Mouse (Mus musculus) heart, embryonic 14.5 days (tissue): ENCODE results near the gene Wdr89. TPM values are rescaled to one million over a fixed set of nuclear protein-coding genes. Genes with fewer than 3 reads are reported as not detected.
"Not testable (repeated sequence)": the region's sequence is repeated elsewhere in the genome, so short reads cannot be mapped to it uniquely, and the experiment has no call there.

Source experiments
- ATAC-seq: fragments of 200-750 bp; cut with Nextera tagmentation; 2 replicates; pipeline ENCODE4 v1.8.0; 2017; ENCODE audit warnings: low read depth, moderate TSS enrichment; ENCODE audit not compliant: insufficient number of reproducible peaks, insufficient read depth, low FRiP score
- H3K27ac ChIP-seq, 2 experiments: fragments of 200-500 bp in 1 of 2; fragments of 300-500 bp in 1 of 2; sonication (generic) in 1 of 2; replicated peaks in 1 of 2; 2 replicates each; pipeline ENCODE4 v1.5.1; 2012 to 2014; ENCODE audit warnings: low read depth in 2 of 2, low read length in 2 of 2, control low read depth in 1 of 2, mild to moderate bottlenecking in 1 of 2, mixed read lengths in 1 of 2; ENCODE audit not compliant: control insufficient read depth in 1 of 2, insufficient read depth in 1 of 2
- H3K27me3 ChIP-seq: fragments of 300-500 bp; sonication (generic); 2 replicates; pipeline ENCODE4 v1.6.1; 2014; ENCODE audit warnings: mild to moderate bottlenecking, low read length, control low read depth; ENCODE audit not compliant: control insufficient read depth, insufficient read depth
- H3K36me3 ChIP-seq: fragments of 300-500 bp; sonication (generic); 2 replicates; pipeline ENCODE4 v1.6.1; 2014; ENCODE audit warnings: mild to moderate bottlenecking, control low read depth, low read length, mixed read lengths; ENCODE audit not compliant: control insufficient read depth, insufficient read depth
- H3K4me1 ChIP-seq, 2 experiments: fragments of 200-500 bp in 1 of 2; fragments of 300-500 bp in 1 of 2; sonication (generic) in 1 of 2; 2 replicates each; pipeline ENCODE4 v1.6.1; 2012 to 2014; ENCODE audit warnings: low read length in 2 of 2, control low read depth in 1 of 2, mixed read lengths in 1 of 2; ENCODE audit not compliant: control insufficient read depth in 2 of 2, insufficient read depth in 2 of 2
- H3K4me2 ChIP-seq: fragments of 300-500 bp; sonication (generic); 2 replicates; pipeline ENCODE4 v1.6.1; 2014; ENCODE audit warnings: mild to moderate bottlenecking, low read length
- H3K4me3 ChIP-seq, 2 experiments: fragments of 200-500 bp in 1 of 2; fragments of 300-500 bp in 1 of 2; sonication (generic) in 1 of 2; 2 replicates each; pipeline ENCODE4 v1.5.1; 2012 to 2014; ENCODE audit warnings: low read length in 2 of 2, mild to moderate bottlenecking in 2 of 2, control low read depth in 1 of 2, low read depth in 1 of 2, moderate library complexity in 1 of 2; ENCODE audit not compliant: control insufficient read depth in 1 of 2, insufficient read depth in 1 of 2
- H3K9ac ChIP-seq: fragments of 300-500 bp; sonication (generic); 2 replicates; pipeline ENCODE4 v1.6.1; 2014; ENCODE audit warnings: mild to moderate bottlenecking, low read length
- H3K9me3 ChIP-seq: fragments of 300-500 bp; sonication (generic); 2 replicates; pipeline ENCODE4 v1.6.1; 2016; ENCODE audit warnings: low read length, control low read depth; ENCODE audit not compliant: control insufficient read depth
- WGBS: fragments of 180-500 bp; shearing (Covaris S2); extraction: QIAGEN DNeasy Blood & Tissue Kit; methylation state at CpG from one replicate; pipeline ENCODE4 v1.1.7; 2014; 5-methylcytosine and 5-hydroxymethylcytosine counted together
- polyA plus RNA-seq: library from polyadenylated mRNA; unstranded; fragments of >200 nt; fragmentation: Nextera tagmentation; extraction: Ambion mirVana; gene quantifications from 2 replicates; pipeline ENCODE4 v1.2.1, GENCODE M21; 2014

The Wdr89 gene
- polyA plus RNA-seq = 7.6 and 7.8 TPM in 2 replicates

DNA sequence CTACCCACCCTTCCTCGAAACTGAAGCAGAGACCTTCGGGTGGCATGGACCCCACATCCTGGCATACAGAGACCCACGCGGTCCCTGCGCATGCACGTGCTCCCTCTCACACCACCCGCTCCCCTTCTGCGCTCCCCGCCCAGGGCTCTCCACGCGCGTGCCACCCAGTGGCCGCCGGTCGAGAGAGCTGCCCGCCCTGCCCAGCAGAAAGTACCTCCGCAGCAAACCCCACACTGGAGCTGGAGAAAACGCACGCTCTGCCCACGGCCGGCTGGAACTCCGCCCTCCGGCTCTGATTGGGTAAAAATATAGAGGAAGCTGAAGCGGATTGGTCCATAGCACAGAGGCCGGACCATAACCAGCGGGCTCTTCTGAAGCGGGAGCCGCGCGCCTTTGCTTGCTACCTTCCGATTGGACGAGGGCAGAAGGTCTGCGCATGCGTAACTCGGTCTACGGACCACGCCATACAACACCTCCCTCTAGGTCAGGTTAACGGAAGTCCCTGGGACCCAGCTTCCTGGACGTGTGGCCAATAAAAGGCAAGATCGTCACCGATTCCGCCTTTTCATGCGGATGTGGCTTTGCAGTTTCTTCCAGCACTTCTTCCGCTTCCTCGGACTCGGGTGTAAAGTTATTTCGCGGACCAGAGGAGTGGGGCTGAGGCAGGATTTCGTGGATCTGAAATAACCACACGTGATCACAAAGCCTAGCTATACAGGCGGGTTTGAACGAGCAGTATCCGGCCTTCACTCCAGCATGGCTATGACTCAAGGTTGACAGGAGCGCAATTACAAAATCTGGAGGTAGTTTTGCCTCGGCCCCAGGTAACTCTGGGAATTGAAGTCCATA lies at the start of gene Wdr89:
Gene Wdr89, minus strand, starts transcription at position 280 of the 849 bp plus-strand sequence.
- Histone ChIP-seq H3K36me3 (no peaks in the 10 kb centered on the region), H3K27me3 (no peaks in the 10 kb centered on the region), H3K9ac (peak within 1 kb of the TSS; percentile 86), H3K27ac (peak within 1 kb of the TSS; percentile 84 to 92), H3K4me2 (peak within 1 kb of the TSS; percentile 94), H3K4me1 (peaks cover 6 to 18% of the 10 kb centered on the region in 2 experiments), H3K9me3 (no peaks in the 10 kb centered on the region), H3K4me3 (peak within 1 kb of the TSS; percentile 56 to 95)
- under 1% methylated on average over 55 of the region's 55 CpGs for WGBS
- peak; percentile 98 for ATAC-seq

DNA sequence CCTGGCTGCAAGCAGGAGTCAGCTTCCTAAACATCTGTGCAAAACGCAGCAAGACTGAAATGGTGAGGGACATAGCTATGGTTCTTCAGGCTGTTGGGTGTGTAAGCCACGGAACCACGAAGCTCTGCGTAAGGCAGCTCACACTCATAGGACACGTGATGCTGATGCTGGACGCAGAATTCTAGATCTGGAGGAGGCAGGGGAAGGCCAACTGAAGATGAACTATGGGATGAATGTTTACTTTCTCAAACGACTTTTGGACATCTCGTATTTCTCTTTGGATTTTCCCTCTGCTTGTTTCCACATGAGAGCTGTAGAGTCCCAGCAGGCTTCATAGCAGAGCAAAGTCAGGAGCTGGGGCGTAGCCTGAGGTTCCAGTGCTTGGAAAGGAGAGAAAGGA lies 44.3 kb upstream of the Wdr89 start:
- Histone ChIP-seq H3K4me3 (no peak overlapping the region), H3K9ac (no peak overlapping the region), H3K4me2 (no peak overlapping the region), H3K36me3 (peaks cover 16% of the 10 kb centered on the region), H3K9me3 (no peaks in the 10 kb centered on the region), H3K27me3 (no peaks in the 10 kb centered on the region), H3K4me1 (no peaks in the 10 kb centered on the region), H3K27ac (no peak overlapping the region)
- 86% methylated on average over 9 of the region's 9 CpGs for WGBS
- no peak for ATAC-seq

DNA sequence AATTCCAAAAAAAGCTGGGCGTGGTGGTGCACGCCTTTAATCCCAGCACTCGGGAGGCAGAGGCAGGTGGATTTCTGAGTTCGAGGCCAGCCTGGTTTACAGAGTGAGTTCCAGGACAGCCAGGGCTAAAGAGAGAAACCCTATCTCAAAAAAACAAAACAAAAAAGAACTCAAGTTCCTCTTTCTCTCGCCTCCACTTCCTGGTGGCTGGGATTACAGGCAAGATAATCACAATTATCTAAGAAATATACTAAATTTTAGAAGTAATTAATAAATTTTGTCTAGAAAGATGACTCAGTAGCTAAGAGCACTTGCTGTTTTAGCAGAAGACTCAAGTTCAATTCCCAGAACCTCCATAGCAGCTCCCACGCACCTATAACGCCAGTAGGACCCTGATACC lies 43.6 kb upstream of the Wdr89 start:
- not testable (repeated sequence) for H3K9me3 ChIP-seq, ATAC-seq, H3K27me3 ChIP-seq, H3K27ac ChIP-seq, H3K9ac ChIP-seq, H3K4me1 ChIP-seq, H3K4me3 ChIP-seq, H3K4me2 ChIP-seq
- 84% methylated on average over 7 of the region's 7 CpGs for WGBS
- peaks cover 16% of the 10 kb centered on the region for H3K36me3 ChIP-seq

GRCm38 (mm10) chr12:75710596-75711376 lies 41.4 kb upstream of the Wdr89 start:
- no peak overlapping the region for H3K9ac ChIP-seq
- ATAC-seq = no peak
- H3K4me3 ChIP-seq = no peak overlapping the region
- WGBS = 80% methylated on average over 9 of the region's 9 CpGs
- no peak overlapping the region for H3K27ac ChIP-seq
- H3K4me1 ChIP-seq = no peaks in the 10 kb centered on the region
- H3K36me3 ChIP-seq = peaks cover 7% of the 10 kb centered on the region
- no peaks in the 10 kb centered on the region for H3K27me3 ChIP-seq
- H3K9me3 ChIP-seq = no peaks in the 10 kb centered on the region
- no peak overlapping the region for H3K4me2 ChIP-seq

DNA sequence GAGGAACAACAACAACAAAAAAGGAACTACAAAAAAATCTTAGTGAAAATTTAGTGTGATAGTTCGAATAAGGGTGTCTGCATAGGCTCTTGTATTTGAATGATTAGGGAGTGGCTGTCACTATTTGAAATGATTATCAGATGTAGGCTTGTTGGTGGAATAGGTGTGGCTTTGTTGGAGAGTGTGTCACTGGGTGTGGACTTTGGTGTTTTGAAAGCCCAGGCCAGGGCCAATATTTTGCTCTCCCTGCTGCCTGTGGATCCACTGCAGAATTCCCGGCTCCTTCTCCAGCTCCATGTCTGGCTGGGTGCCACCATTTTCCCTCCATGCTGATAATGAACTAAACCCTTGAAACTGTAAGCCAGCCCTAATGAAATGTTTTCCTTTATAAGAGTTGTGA lies 40.2 kb upstream of the Wdr89 start:
- Histone ChIP-seq H3K9ac (no peak overlapping the region), H3K4me2 (no peak overlapping the region), H3K27ac (no peak overlapping the region), H3K9me3 (no peaks in the 10 kb centered on the region), H3K27me3 (no peaks in the 10 kb centered on the region), H3K36me3 (peaks cover 6% of the 10 kb centered on the region), H3K4me3 (no peak overlapping the region), H3K4me1 (no peaks in the 10 kb centered on the region)
- WGBS = 72% methylated on average over 2 of the region's 2 CpGs
- ATAC-seq = no peak

- 89% methylated on average over 7 of the region's 7 CpGs for WGBS
- Histone ChIP-seq H3K4me2 (no peak overlapping the region), H3K4me3 (no peak overlapping the region), H3K27me3 (no peaks in the 10 kb centered on the region), H3K27ac (no peak overlapping the region), H3K9ac (no peak overlapping the region), H3K9me3 (no peaks in the 10 kb centered on the region), H3K4me1 (peaks cover 5% of the 10 kb centered on the region in 2 experiments; a peak in 3 of 4 replicates), H3K36me3 (no peaks in the 10 kb centered on the region)
- no peak for ATAC-seq
These were observed 37.3 kb upstream of the Wdr89 start for GRCm38 (mm10) chr12:75706670-75707069.

GRCm38 (mm10) chr12:75702739-75703122 lies 33.4 kb upstream of the Wdr89 start:
- ATAC-seq = no peak
- H3K36me3 ChIP-seq = no peaks in the 10 kb centered on the region
- no peaks in the 10 kb centered on the region for H3K27me3 ChIP-seq
- peaks cover 8 to 12% of the 10 kb centered on the region in 2 experiments for H3K4me1 ChIP-seq
- H3K27ac ChIP-seq = no peak overlapping the region
- peaks cover 7% of the 10 kb centered on the region; the same call in 1 of the 2 replicates for H3K9me3 ChIP-seq
- H3K4me3 ChIP-seq = no peak overlapping the region
- peak overlapping the region; percentile 69; the same call in 1 of the 2 replicates for H3K4me2 ChIP-seq
- 73% methylated on average over 3 of the region's 3 CpGs for WGBS
- no peak overlapping the region for H3K9ac ChIP-seq
